8 mouse cellular contexts compared by ENCODE assay signal in the genomic region with DNA sequence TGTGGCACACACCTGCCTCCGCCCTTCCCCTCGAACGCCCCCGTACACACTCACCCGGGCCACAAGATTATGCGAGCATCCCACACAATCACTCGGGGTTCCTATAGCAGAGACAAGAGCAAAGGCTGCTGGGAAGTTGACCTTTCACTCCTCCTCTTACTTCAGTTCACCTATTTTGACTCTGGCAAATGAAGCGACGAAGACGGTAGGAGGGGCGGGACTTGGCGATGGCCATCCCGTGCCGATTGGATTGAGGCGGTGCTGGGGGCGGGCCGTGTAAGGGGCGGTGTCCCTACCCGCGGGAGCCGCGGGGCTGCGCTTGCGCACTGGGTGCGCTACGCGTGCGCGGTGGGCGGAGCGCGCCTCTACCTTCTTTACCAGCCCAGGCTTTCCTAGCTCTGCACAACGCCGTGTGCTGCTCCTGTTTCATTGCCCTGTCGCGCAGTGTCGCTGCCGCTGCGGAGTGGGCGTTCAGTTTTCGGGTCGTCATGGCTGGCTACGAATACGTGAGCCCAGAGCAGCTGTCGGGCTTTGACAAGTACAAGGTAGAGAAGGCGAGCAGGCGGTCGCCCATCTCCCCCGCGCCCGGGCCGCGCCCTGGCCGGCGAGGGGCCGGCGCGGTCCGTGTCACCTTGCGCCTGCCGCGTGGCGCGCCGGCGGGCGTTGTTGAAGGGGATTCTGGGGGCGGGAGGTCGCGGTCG. TPM values are rescaled to one million over a fixed set of nuclear protein-coding genes. Genes with fewer than 3 reads are reported as not detected.
DNase-seq lines count a peak whose midpoint lies in the region; ATAC-seq and TF ChIP-seq lines count a peak whose summit lies in the region.

TSS of gene Selenoi (plus strand) at position 311 of the 701 bp plus-strand sequence.

- no peak for TF ChIP-seq EP300 in liver, embryonic 14.5 days (IDR thresholded peaks at IDR 0.05; ENCODE audit: low read depth)
- no peak for TF ChIP-seq EP300 in stomach, postnatal 0 days (optimal IDR thresholded peaks at IDR 0.05)

- peak; percentile 99 for DNase-seq in CD8-positive naive resting alpha-beta T cell, adult 2 months (ENCODE audit: low read depth in 2 of 2, low spot score in 2 of 2)
- DNase-seq in c-Kit-positive CD71-negative TER-119-negative erythroid progenitor cells, embryonic 14.5 days (ENCODE audit: low read depth) = peak; percentile 94
- peak; percentile 96 for DNase-seq in forebrain, embryonic 10.5 days (ENCODE audit: extremely low spot score, low spot score)
- peak; percentile 99 for DNase-seq in kidney, postnatal 25 days
- peak; percentile 96 to 97 (median 97) for DNase-seq in liver, embryonic 14.5 days (ENCODE audit: low read depth in 3 of 3, low spot score in 3 of 3)
- peak; percentile 98 for DNase-seq in neural tube, embryonic 11.5 days (ENCODE audit: low spot score)
- DNase-seq in stomach, postnatal 0 days (ENCODE audit: low spot score) = peak; percentile 99

- H3K4me2 ChIP-seq in heart, embryonic 15.5 days = peak within 1 kb of the TSS; percentile 83
- peak within 1 kb of the TSS; percentile 91 for H3K4me2 ChIP-seq in liver, embryonic 14.5 days (ENCODE audit: low read depth)
- peak within 1 kb of the TSS; percentile 85 for H3K4me2 ChIP-seq in neural tube, embryonic 11.5 days (ENCODE audit: low read depth)
- peak within 1 kb of the TSS; percentile 85 for H3K4me2 ChIP-seq in stomach, postnatal 0 days (replicated peaks; ENCODE audit: low read depth)

- ATAC-seq in heart, embryonic 15.5 days (replicated peaks; ENCODE audit: insufficient number of reproducible peaks, insufficient read depth, low FRiP score, low read depth) = peak; percentile 100
- ATAC-seq in liver, embryonic 14.5 days (ENCODE audit: insufficient read depth) = peak; percentile 98
- peak; percentile 99 for ATAC-seq in neural tube, embryonic 11.5 days (ENCODE audit: insufficient read depth, low FRiP score, low TSS enrichment)
- ATAC-seq in stomach, postnatal 0 days (ENCODE audit: low FRiP score, low TSS enrichment) = peak; percentile 99

- peaks cover 8% of the 10 kb centered on the region; the same call in 1 of the 2 replicates for H3K9me3 ChIP-seq in forebrain, embryonic 10.5 days
- no peaks in the 10 kb centered on the region for H3K9me3 ChIP-seq in heart, embryonic 15.5 days (replicated peaks)
- no peaks in the 10 kb centered on the region for H3K9me3 ChIP-seq in liver, embryonic 14.5 days (ENCODE audit: control insufficient read depth, low read length)
- no peaks in the 10 kb centered on the region for H3K9me3 ChIP-seq in neural tube, embryonic 11.5 days (ENCODE audit: control insufficient read depth, low read length)
- no peaks in the 10 kb centered on the region for H3K9me3 ChIP-seq in stomach, postnatal 0 days (ENCODE audit: control insufficient read depth, low read length)

- peak within 1 kb of the TSS; percentile 86 for H3K4me3 ChIP-seq in forebrain, embryonic 10.5 days
- H3K4me3 ChIP-seq in heart, embryonic 15.5 days = peak within 1 kb of the TSS; percentile 69
- H3K4me3 ChIP-seq in liver, embryonic 14.5 days (ENCODE audit: insufficient read depth in 1 of 2, low read depth in 2 of 2, low read length in 2 of 2) = peak within 1 kb of the TSS; percentile 69 to 82
- peak within 1 kb of the TSS; percentile 75 for H3K4me3 ChIP-seq in neural tube, embryonic 11.5 days (ENCODE audit: low read depth, low read length)
- peak within 1 kb of the TSS; percentile 82 for H3K4me3 ChIP-seq in stomach, postnatal 0 days (ENCODE audit: low read depth, low read length)

- no peaks in the 10 kb centered on the region for H3K27me3 ChIP-seq in forebrain, embryonic 10.5 days (ENCODE audit: poor library complexity, severe bottlenecking)
- H3K27me3 ChIP-seq in heart, embryonic 15.5 days = no peaks in the 10 kb centered on the region
- H3K27me3 ChIP-seq in liver, embryonic 14.5 days (ENCODE audit: control insufficient read depth, insufficient read depth, low read length) = no peaks in the 10 kb centered on the region
- H3K27me3 ChIP-seq in neural tube, embryonic 11.5 days (ENCODE audit: control insufficient read depth, insufficient read depth, low read length) = no peaks in the 10 kb centered on the region
- no peaks in the 10 kb centered on the region for H3K27me3 ChIP-seq in stomach, postnatal 0 days (ENCODE audit: control insufficient read depth, insufficient read depth, low read length)

- H3K36me3 ChIP-seq in forebrain, embryonic 10.5 days (replicated peaks) = peaks cover 14% of the 10 kb centered on the region
- H3K36me3 ChIP-seq in heart, embryonic 15.5 days = no peaks in the 10 kb centered on the region
- H3K36me3 ChIP-seq in liver, embryonic 14.5 days (replicated peaks; ENCODE audit: control insufficient read depth, insufficient read depth, low read depth) = no peaks in the 10 kb centered on the region
- no peaks in the 10 kb centered on the region for H3K36me3 ChIP-seq in neural tube, embryonic 11.5 days (ENCODE audit: control insufficient read depth, insufficient read depth, low read length)
- H3K36me3 ChIP-seq in stomach, postnatal 0 days (ENCODE audit: control insufficient read depth, insufficient read depth, low read length) = no peaks in the 10 kb centered on the region

- H3K27ac ChIP-seq in forebrain, embryonic 10.5 days = peak within 1 kb of the TSS; percentile 92
- peak within 1 kb of the TSS; percentile 94 for H3K27ac ChIP-seq in heart, embryonic 15.5 days
- peak within 1 kb of the TSS; percentile 55 for H3K27ac ChIP-seq in liver, embryonic 14.5 days
- H3K27ac ChIP-seq in neural tube, embryonic 11.5 days (ENCODE audit: low read depth, low read length) = peak within 1 kb of the TSS; percentile 85
- H3K27ac ChIP-seq in stomach, postnatal 0 days (replicated peaks) = peak within 1 kb of the TSS; percentile 91

- 0 out of 2 replicates have a peak, but pooled peaks have one; percentile 6 for TF ChIP-seq CTCF in liver, embryonic 14.5 days (IDR thresholded peaks at IDR 0.05; ENCODE audit: low read depth)
- no peak for TF ChIP-seq CTCF in stomach, postnatal 0 days (IDR thresholded peaks at IDR 0.05; ENCODE audit: low read depth)

- peaks cover 30% of the 10 kb centered on the region for H3K4me1 ChIP-seq in forebrain, embryonic 10.5 days
- H3K4me1 ChIP-seq in heart, embryonic 15.5 days (replicated peaks) = peaks cover 27% of the 10 kb centered on the region
- peaks cover 21 to 24% of the 10 kb centered on the region in 2 experiments for H3K4me1 ChIP-seq in liver, embryonic 14.5 days (replicated peaks; ENCODE audit: control insufficient read depth in 2 of 2, insufficient read depth in 2 of 2, low read length in 1 of 2)
- 0 out of 2 replicates have a peak, but pooled peaks cover 9% of the 10 kb centered on the region for H3K4me1 ChIP-seq in neural tube, embryonic 11.5 days (ENCODE audit: control insufficient read depth, insufficient read depth, low read length)
- peaks cover 3% of the 10 kb centered on the region; the same call in 1 of the 2 replicates for H3K4me1 ChIP-seq in stomach, postnatal 0 days (replicated peaks; ENCODE audit: control insufficient read depth, insufficient read depth)

- peak within 1 kb of the TSS; percentile 84 for H3K9ac ChIP-seq in heart, embryonic 15.5 days
- peak within 1 kb of the TSS; percentile 77 for H3K9ac ChIP-seq in liver, embryonic 14.5 days (replicated peaks)
- peak within 1 kb of the TSS; percentile 73 for H3K9ac ChIP-seq in neural tube, embryonic 11.5 days (ENCODE audit: low read length)
- H3K9ac ChIP-seq in stomach, postnatal 0 days (ENCODE audit: low read length) = peak within 1 kb of the TSS; percentile 85

- 5% methylated on average over 71 of the region's 71 CpGs for WGBS in forebrain, embryonic 10.5 days
- 1% methylated on average over 71 of the region's 71 CpGs for WGBS in heart, embryonic 15.5 days
- WGBS in liver, embryonic 14.5 days (ENCODE audit: insufficient replicate concordance) = 3% methylated on average over 64 of the region's 71 CpGs
- 5% methylated on average over 71 of the region's 71 CpGs for WGBS in neural tube, embryonic 11.5 days
- WGBS in stomach, postnatal 0 days = 5% methylated on average over 69 of the region's 71 CpGs

RNA-seq across cellular contexts. Expression of gene Selenoi, which starts in this region (rescaled TPM):
- 22.7 and 23.6 TPM in 2 replicates for polyA plus RNA-seq in forebrain, embryonic 10.5 days (2016; fragmentation: Nextera tagmentation; extraction: Ambion mirVana)
- polyA plus RNA-seq in heart, embryonic 15.5 days (2015; fragmentation: Nextera tagmentation; extraction: Ambion mirVana) = 13.3 and 13.9 TPM in 2 replicates
- 13.3 and 13.5 TPM in 2 replicates for polyA plus RNA-seq in liver, embryonic 14.5 days (2012; rRNA removed)
- polyA plus RNA-seq in liver, embryonic 14.5 days (2014; fragmentation: Nextera tagmentation; extraction: Ambion mirVana) = 12.5 and 14.8 TPM in 2 replicates
- polyA plus RNA-seq in neural tube, embryonic 11.5 days (2014; fragmentation: Nextera tagmentation; extraction: Ambion mirVana) = 28.2 TPM in 2 replicates
- polyA plus RNA-seq in stomach, postnatal 0 days (2015; fragmentation: Nextera tagmentation; extraction: Ambion mirVana) = 25.5 and 26.7 TPM in 2 replicates

Comparison
In these comparisons a context has a peak if more than half of its experiments do, and no peak if none do; other contexts are left out.
1. Peak in every context shown above with its lines: DNase-seq, ATAC-seq, H3K4me3 ChIP-seq and H3K27ac ChIP-seq.